Mouse (Mus musculus) myocyte (in vitro differentiated cells): Measurements from ENCODE around the gene Pitx1.

Experiments
- CEBPB ChIP-seq: IDR thresholded peaks from 2 replicates; pipeline ENCODE4 v1.6.1; 2011; ENCODE audit warnings: mild to moderate bottlenecking, moderate library complexity; ENCODE audit not compliant: poor library complexity, insufficient read depth, severe bottlenecking
- E2F4 ChIP-seq: IDR thresholded peaks from one replicate; pipeline ENCODE4 v1.6.1; 2011; ENCODE audit warnings: mild to moderate bottlenecking, control low read depth, moderate library complexity; ENCODE audit not compliant: insufficient read depth
- MAX ChIP-seq: IDR thresholded peaks from one replicate; pipeline ENCODE4 v1.6.1; 2011; ENCODE audit warnings: low read depth, mild to moderate bottlenecking, control low read depth
- MYOD1 ChIP-seq, 3 experiments: IDR thresholded peaks; one replicate each; pipeline ENCODE4 v1.6.1; 2011; ENCODE audit warnings: control low read depth in 2 of 3, low read depth in 2 of 3, mild to moderate bottlenecking in 2 of 3, moderate library complexity in 1 of 3; ENCODE audit not compliant: insufficient read length in 2 of 3, control insufficient read depth in 1 of 3
- MYOG ChIP-seq, 3 experiments: IDR thresholded peaks; one replicate each; pipeline ENCODE4 v1.6.1; 2011; ENCODE audit warnings: control low read depth in 2 of 3, low read depth in 2 of 3, mild to moderate bottlenecking in 2 of 3; ENCODE audit not compliant: insufficient read length in 2 of 3, control insufficient read depth in 1 of 3, insufficient read depth in 1 of 3
- POLR2A ChIP-seq: IDR thresholded peaks from one replicate; pipeline ENCODE4 v1.6.1; 2011; ENCODE audit warnings: low read depth, mild to moderate bottlenecking, control low read depth, moderate library complexity; ENCODE audit not compliant: insufficient read length
- POLR2AphosphoS2 ChIP-seq: IDR thresholded peaks from one replicate; pipeline ENCODE4 v1.6.1; 2011; ENCODE audit warnings: low read depth, control low read depth; ENCODE audit not compliant: insufficient read length
- REST ChIP-seq: IDR thresholded peaks from one replicate; pipeline ENCODE4 v1.6.1; 2011; ENCODE audit warnings: mild to moderate bottlenecking, control low read depth, moderate library complexity; ENCODE audit not compliant: insufficient read depth, insufficient read length
- TCF12 ChIP-seq: IDR thresholded peaks from one replicate; pipeline ENCODE4 v1.6.1; 2011; ENCODE audit warnings: mild to moderate bottlenecking, control low read depth; ENCODE audit not compliant: poor library complexity, insufficient read depth, severe bottlenecking
- USF1 ChIP-seq: IDR thresholded peaks from one replicate; pipeline ENCODE4 v1.6.1; 2011; ENCODE audit warnings: low read depth, mild to moderate bottlenecking, control low read depth, moderate library complexity

DNA sequence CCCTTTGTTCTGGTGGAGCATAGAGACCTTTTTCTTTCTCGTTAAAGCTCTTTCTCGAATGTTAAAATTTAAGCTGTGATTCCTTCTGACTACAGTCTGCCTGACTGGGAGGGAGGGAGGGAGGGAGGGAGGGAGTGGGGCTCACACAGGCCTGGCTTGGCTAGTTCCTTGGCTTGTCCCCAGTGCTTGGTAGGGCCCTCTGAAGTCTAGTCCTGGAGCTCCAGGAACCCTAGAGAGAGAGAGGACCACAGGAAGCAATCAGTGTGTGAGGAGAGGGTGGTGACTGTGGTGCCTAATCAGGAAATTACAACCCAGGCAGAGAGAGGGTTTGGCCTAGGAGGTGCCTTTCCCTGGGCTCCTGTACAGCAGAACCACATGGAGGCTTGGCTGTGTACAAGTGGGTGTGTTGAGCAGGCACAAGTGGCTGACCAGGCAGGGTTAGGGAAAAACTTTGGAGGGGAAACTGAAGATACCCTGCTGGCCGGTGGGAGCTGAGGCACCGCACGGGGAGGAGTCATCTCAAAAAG, 22.4 kb downstream of the Pitx1 start:
- TF ChIP-seq POLR2A (no peak), MYOG (IDR thresholded peaks at IDR 0.05; ENCODE audit: control insufficient read depth in 1 of 3, insufficient read depth in 1 of 3, insufficient read length in 2 of 3, low read depth in 2 of 3) (no peak), E2F4 (no peak), CEBPB (no peak), MAX (no peak), TCF12 (no peak), REST (no peak), USF1 (no peak), POLR2AphosphoS2 (no peak), MYOD1 (IDR thresholded peaks at IDR 0.05; ENCODE audit: control insufficient read depth in 1 of 3, insufficient read length in 2 of 3, low read depth in 2 of 3) (no peak)
